Mouse (Mus musculus): ENCODE measurements around the gene Dnaaf2. TPM values are rescaled to one million over a fixed set of nuclear protein-coding genes. Genes with fewer than 3 reads are reported as not detected.
A peak's percentile ranks its signal among the peaks of the same experiment; 100 is the strongest.

Dnaaf2 gene
- polyA plus RNA-seq, 1 experiment from 2014 or later, result 3.0 TPM

- WGBS (ENCODE audit: insufficient replicate concordance), result under 1% methylated on average over 83 of the region's 84 CpGs
- no peaks in the 10 kb centered on the region for H3K27me3 ChIP-seq (ENCODE audit: insufficient read depth, low read length)
- H3K36me3 ChIP-seq (replicated peaks; ENCODE audit: insufficient read depth, low read length), result peaks cover 6% of the 10 kb centered on the region
- ATAC-seq (peak; percentile 98), DNase-seq (peak; percentile 99)
- peak within 1 kb of the TSS; percentile 92 for H3K4me2 ChIP-seq (ENCODE audit: low read depth, low read length)
- H3K4me3 ChIP-seq (ENCODE audit: low read depth, low read length), result peak within 1 kb of the TSS; percentile 82
- H3K9me3 ChIP-seq (ENCODE audit: low read length), result no peaks in the 10 kb centered on the region
- H3K9ac ChIP-seq (replicated peaks), result peak within 1 kb of the TSS; percentile 85
- peaks cover 20% of the 10 kb centered on the region for H3K4me1 ChIP-seq (ENCODE audit: insufficient read depth)
- TF ChIP-seq EP300 (IDR thresholded peaks at IDR 0.05; ENCODE audit: low read depth) (no peak; the same call in 1 of the 2 replicates), CTCF (IDR thresholded peaks at IDR 0.05; ENCODE audit: low read depth) (no peak)
- H3K27ac ChIP-seq (ENCODE audit: low read depth), result peak within 1 kb of the TSS; percentile 90
These were observed 14.5 kb downstream of the Dnaaf2 start, which contains the start of the genes Rpl36al and Mgat2 for GRCm38 (mm10) chr12:69183583-69184308. Gene Rpl36al, minus strand, starts transcription at chr12:69184083. Gene Mgat2, plus strand, starts transcription at chr12:69184157.

- Histone ChIP-seq H3K27me3 (ENCODE audit: insufficient read depth, low read length) (no peaks in the 10 kb centered on the region), H3K9ac (replicated peaks) (no peak overlapping the region), H3K4me2 (ENCODE audit: low read depth, low read length) (no peak overlapping the region), H3K36me3 (replicated peaks; ENCODE audit: insufficient read depth, low read length) (peaks cover 3% of the 10 kb centered on the region), H3K27ac (ENCODE audit: low read depth) (no peak overlapping the region), H3K4me3 (ENCODE audit: low read depth, low read length) (no peak overlapping the region), H3K4me1 (ENCODE audit: insufficient read depth) (peaks cover 13% of the 10 kb centered on the region), H3K9me3 (ENCODE audit: low read length) (no peaks in the 10 kb centered on the region)
- WGBS (ENCODE audit: insufficient replicate concordance), result 79% methylated on average over 4 of the region's 4 CpGs
- ATAC-seq, result no peak
- TF ChIP-seq CTCF (IDR thresholded peaks at IDR 0.05; ENCODE audit: low read depth) (no peak), EP300 (IDR thresholded peaks at IDR 0.05; ENCODE audit: low read depth) (no peak)
- no peak for DNase-seq
These were observed 16.4 kb downstream of the Dnaaf2 start for GRCm38 (mm10) chr12:69181800-69182199.

- DNase-seq, result no peak
- TF ChIP-seq CTCF (IDR thresholded peaks at IDR 0.05; ENCODE audit: low read depth), result no peak
- no peak for TF ChIP-seq EP300 (IDR thresholded peaks at IDR 0.05; ENCODE audit: low read depth)
- Histone ChIP-seq H3K9ac (replicated peaks) (no peak overlapping the region), H3K4me1 (ENCODE audit: insufficient read depth) (peaks cover 2% of the 10 kb centered on the region; the same call in 1 of the 2 replicates), H3K27ac (ENCODE audit: low read depth) (no peak overlapping the region), H3K9me3 (ENCODE audit: low read length) (no peaks in the 10 kb centered on the region), H3K27me3 (ENCODE audit: insufficient read depth, low read length) (no peaks in the 10 kb centered on the region), H3K4me3 (ENCODE audit: low read depth, low read length) (no peak overlapping the region), H3K4me2 (ENCODE audit: low read depth, low read length) (no peak overlapping the region), H3K36me3 (replicated peaks; ENCODE audit: insufficient read depth, low read length) (peaks cover 3% of the 10 kb centered on the region)
- ATAC-seq, result no peak
- 77% methylated on average over 12 of the region's 12 CpGs for WGBS (ENCODE audit: insufficient replicate concordance)
These were observed 18.9 kb downstream of the Dnaaf2 start for GRCm38 (mm10) chr12:69179371-69179770.

GRCm38 (mm10) chr12:69177526-69177925, 20.7 kb downstream of the Dnaaf2 start:
- H3K9ac ChIP-seq (replicated peaks), result no peak overlapping the region
- H3K4me1 ChIP-seq (ENCODE audit: insufficient read depth), result peaks cover 2% of the 10 kb centered on the region; the same call in 1 of the 2 replicates
- H3K27me3 ChIP-seq (ENCODE audit: insufficient read depth, low read length), result no peaks in the 10 kb centered on the region
- no peak overlapping the region for H3K4me3 ChIP-seq (ENCODE audit: low read depth, low read length)
- H3K9me3 ChIP-seq (ENCODE audit: low read length), result no peaks in the 10 kb centered on the region
- 92% methylated on average over 3 of the region's 3 CpGs for WGBS (ENCODE audit: insufficient replicate concordance)
- peaks cover 5% of the 10 kb centered on the region for H3K36me3 ChIP-seq (replicated peaks; ENCODE audit: insufficient read depth, low read length)
- TF ChIP-seq CTCF (IDR thresholded peaks at IDR 0.05; ENCODE audit: low read depth) (no peak), EP300 (IDR thresholded peaks at IDR 0.05; ENCODE audit: low read depth) (no peak)
- H3K4me2 ChIP-seq (ENCODE audit: low read depth, low read length), result no peak overlapping the region
- H3K27ac ChIP-seq (ENCODE audit: low read depth), result no peak overlapping the region
- ATAC-seq (no peak), DNase-seq (no peak)

GRCm38 (mm10) chr12:69175975-69176374, 22.3 kb downstream of the Dnaaf2 start:
- ATAC-seq (no peak), DNase-seq (no peak)
- Histone ChIP-seq H3K4me1 (ENCODE audit: insufficient read depth) (0 out of 2 replicates have a peak, but pooled peaks cover 1% of the 10 kb centered on the region), H3K27ac (ENCODE audit: low read depth) (no peak overlapping the region), H3K9me3 (ENCODE audit: low read length) (no peaks in the 10 kb centered on the region), H3K27me3 (ENCODE audit: insufficient read depth, low read length) (no peaks in the 10 kb centered on the region), H3K4me3 (ENCODE audit: low read depth, low read length) (no peak overlapping the region), H3K36me3 (replicated peaks; ENCODE audit: insufficient read depth, low read length) (peaks cover 2% of the 10 kb centered on the region; the same call in 1 of the 2 replicates), H3K9ac (replicated peaks) (no peak overlapping the region), H3K4me2 (ENCODE audit: low read depth, low read length) (no peak overlapping the region)
- TF ChIP-seq EP300 (IDR thresholded peaks at IDR 0.05; ENCODE audit: low read depth) (no peak), CTCF (IDR thresholded peaks at IDR 0.05; ENCODE audit: low read depth) (no peak)
- 72% methylated on average over 3 of the region's 3 CpGs for WGBS (ENCODE audit: insufficient replicate concordance)

DNA sequence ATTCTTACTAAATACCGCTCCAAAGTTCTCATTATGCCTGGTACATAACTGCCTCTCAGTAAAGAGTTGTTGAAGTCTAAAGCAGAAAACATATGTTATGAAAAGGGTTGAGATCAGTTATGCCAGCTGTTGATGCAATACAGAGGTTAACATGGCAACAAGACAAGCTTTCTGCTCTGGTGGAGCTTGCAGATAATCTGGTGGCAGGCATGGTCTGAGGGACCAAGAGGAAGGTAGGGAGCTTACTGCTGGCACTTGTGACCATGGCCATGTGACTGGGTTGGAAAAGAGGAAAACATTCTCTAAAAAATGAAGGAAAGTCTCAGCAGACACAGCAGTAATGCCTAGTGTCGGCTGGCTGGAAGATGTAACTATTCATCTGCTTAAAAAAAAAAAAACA, 26.9 kb downstream of the Dnaaf2 start:
- Histone ChIP-seq H3K4me1 (ENCODE audit: insufficient read depth) (peaks cover 8% of the 10 kb centered on the region), H3K4me2 (ENCODE audit: low read depth, low read length) (no peak overlapping the region), H3K9me3 (ENCODE audit: low read length) (no peaks in the 10 kb centered on the region), H3K4me3 (ENCODE audit: low read depth, low read length) (no peak overlapping the region), H3K9ac (replicated peaks) (no peak overlapping the region), H3K36me3 (replicated peaks; ENCODE audit: insufficient read depth, low read length) (peaks cover 2% of the 10 kb centered on the region; the same call in 1 of the 2 replicates), H3K27me3 (ENCODE audit: insufficient read depth, low read length) (no peaks in the 10 kb centered on the region), H3K27ac (ENCODE audit: low read depth) (no peak overlapping the region)
- 86% methylated on average over 2 of the region's 2 CpGs for WGBS (ENCODE audit: insufficient replicate concordance)
- ATAC-seq (no peak), DNase-seq (no peak)
- TF ChIP-seq CTCF (IDR thresholded peaks at IDR 0.05; ENCODE audit: low read depth), result no peak
- no peak for TF ChIP-seq EP300 (IDR thresholded peaks at IDR 0.05; ENCODE audit: low read depth)
